8 mouse cellular contexts compared by ENCODE assay signal in the genomic region with DNA sequence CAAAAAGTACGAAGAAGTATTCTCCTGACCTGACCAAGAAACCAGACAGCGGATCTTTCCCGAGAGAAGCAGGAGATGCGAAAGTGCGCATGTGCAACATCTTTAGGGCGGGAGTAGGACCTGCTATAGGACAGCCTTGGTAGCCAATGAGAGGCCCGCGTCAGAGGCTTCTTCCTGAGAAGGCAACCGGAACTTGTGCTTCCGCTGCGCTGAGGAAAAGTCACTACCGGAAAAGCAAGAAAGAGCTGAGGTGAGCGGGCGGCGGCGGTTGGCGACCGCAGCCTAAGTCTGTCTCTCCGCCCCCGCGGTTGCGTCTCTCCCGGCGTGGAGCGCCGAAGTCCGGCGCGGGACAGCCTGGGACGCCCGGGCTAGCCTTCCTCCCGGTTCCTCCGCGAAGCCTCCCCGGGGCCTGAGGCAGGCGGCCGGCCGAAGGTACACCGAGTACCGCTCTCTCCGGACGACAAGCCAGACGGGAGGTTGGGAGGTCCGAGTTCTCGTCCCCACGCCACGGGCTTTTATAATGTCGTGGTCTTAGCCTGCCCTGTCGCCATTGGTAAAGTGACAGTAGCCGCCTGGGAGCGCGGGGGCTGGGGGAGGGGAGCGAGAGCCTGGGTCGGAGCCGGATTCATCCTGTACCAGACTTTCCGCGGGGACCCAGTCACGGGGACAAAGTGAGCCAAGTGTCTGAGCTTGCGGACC. TPM values are rescaled to one million over a fixed set of nuclear protein-coding genes. Genes with fewer than 3 reads are reported as not detected.
DNase-seq lines count a peak whose midpoint lies in the region; ATAC-seq lines count a peak whose summit lies in the region.

Gene Med7 (plus strand): TSS at position 166 of the 699 bp plus-strand sequence.

- intact Hi-C loops in heart, postnatal 14 days (cut with DNase I) = no loop called here

- H3K9me3 ChIP-seq in forebrain, embryonic 14.5 days (replicated peaks; ENCODE audit: control insufficient read depth, low read length) = no peaks in the 10 kb centered on the region
- no peaks in the 10 kb centered on the region for H3K9me3 ChIP-seq in neural tube, embryonic 15.5 days (replicated peaks)

- no peaks in the 10 kb centered on the region for H3K27me3 ChIP-seq in forebrain, embryonic 14.5 days (replicated peaks; ENCODE audit: control insufficient read depth, insufficient read depth, low read length)
- H3K27me3 ChIP-seq in neural tube, embryonic 15.5 days (replicated peaks) = no peaks in the 10 kb centered on the region

- H3K4me1 ChIP-seq in forebrain, embryonic 14.5 days (ENCODE audit: control insufficient read depth, insufficient read depth, low read length) = peaks cover 4% of the 10 kb centered on the region; the same call in 1 of the 2 replicates
- H3K4me1 ChIP-seq in neural tube, embryonic 15.5 days = peaks cover 16% of the 10 kb centered on the region

- H3K27ac ChIP-seq in forebrain, embryonic 14.5 days (ENCODE audit: low read depth, low read length) = peak within 1 kb of the TSS; percentile 79
- peak within 1 kb of the TSS; percentile 91 for H3K27ac ChIP-seq in neural tube, embryonic 15.5 days (replicated peaks)

- WGBS in forebrain, embryonic 14.5 days = under 1% methylated on average over 45 of the region's 59 CpGs
- WGBS in neural tube, embryonic 15.5 days = under 1% methylated on average over 59 of the region's 59 CpGs

- peak within 1 kb of the TSS; percentile 84 for H3K9ac ChIP-seq in forebrain, embryonic 14.5 days (ENCODE audit: low read length)
- peak within 1 kb of the TSS; percentile 94 for H3K9ac ChIP-seq in neural tube, embryonic 15.5 days (replicated peaks)

- DNase-seq in ES-CJ7 (ENCODE audit: low read depth, low spot score) = peak; percentile 99
- peak; percentile 92 for DNase-seq in cerebellum, adult 11 months
- DNase-seq in forebrain, embryonic 14.5 days (ENCODE audit: low spot score) = peak; percentile 99
- peak; percentile 92 for DNase-seq in heart, postnatal 14 days
- peak; percentile 96 for DNase-seq in layer of hippocampus, adult 11-12 months (ENCODE audit: low spot score)
- DNase-seq in lung, adult 18-20 months = peak; percentile 97 to 98
- peak; percentile 97 for DNase-seq in testis, postnatal 14 days (ENCODE audit: low spot score)

- ATAC-seq in forebrain, embryonic 14.5 days = peak; percentile 99
- peak; percentile 100 for ATAC-seq in neural tube, embryonic 15.5 days (ENCODE audit: low FRiP score)

- H3K4me2 ChIP-seq in forebrain, embryonic 14.5 days (ENCODE audit: low read length) = peak within 1 kb of the TSS; percentile 82
- H3K4me2 ChIP-seq in neural tube, embryonic 15.5 days = peak within 1 kb of the TSS; percentile 87

- H3K4me3 ChIP-seq in forebrain, embryonic 14.5 days (ENCODE audit: low read depth, low read length) = peak within 1 kb of the TSS; percentile 98
- H3K4me3 ChIP-seq in neural tube, embryonic 15.5 days (replicated peaks) = peak within 1 kb of the TSS; percentile 100

- H3K36me3 ChIP-seq in forebrain, embryonic 14.5 days (ENCODE audit: control insufficient read depth, insufficient read depth, low read length) = peaks cover 18% of the 10 kb centered on the region
- H3K36me3 ChIP-seq in neural tube, embryonic 15.5 days = peaks cover 11% of the 10 kb centered on the region; the same call in 1 of the 2 replicates

RNA-seq across cellular contexts. Expression of gene Med7, which starts in this region (rescaled TPM):
- 92.3 and 93.0 TPM in 2 replicates for polyA plus RNA-seq in forebrain, embryonic 14.5 days (2014; fragmentation: Nextera tagmentation; extraction: Ambion mirVana)
- total RNA-seq in heart, postnatal 14 days (2021) = 10 to 100 TPM; 18.6 to 21.8 TPM
- polyA plus RNA-seq in neural tube, embryonic 15.5 days (2015; fragmentation: Nextera tagmentation; extraction: Ambion mirVana) = 64.0 and 66.6 TPM in 2 replicates

Comparison
In these comparisons a context has a peak if more than half of its experiments do, and no peak if none do; other contexts are left out.
1. Peak in every context shown above with its lines: DNase-seq, ATAC-seq, H3K4me3 ChIP-seq and H3K27ac ChIP-seq.